Mouse (Mus musculus) right cerebral cortex, adult 18-20 months (tissue): ENCODE measurements around the gene Dlgap4.

ENCODE experiments used
- DNase-seq: peaks from one replicate; pipeline ENCODE4 v3.0.0; 2022; ENCODE audit warnings: mixed read lengths

Dlgap4 gene

DNA sequence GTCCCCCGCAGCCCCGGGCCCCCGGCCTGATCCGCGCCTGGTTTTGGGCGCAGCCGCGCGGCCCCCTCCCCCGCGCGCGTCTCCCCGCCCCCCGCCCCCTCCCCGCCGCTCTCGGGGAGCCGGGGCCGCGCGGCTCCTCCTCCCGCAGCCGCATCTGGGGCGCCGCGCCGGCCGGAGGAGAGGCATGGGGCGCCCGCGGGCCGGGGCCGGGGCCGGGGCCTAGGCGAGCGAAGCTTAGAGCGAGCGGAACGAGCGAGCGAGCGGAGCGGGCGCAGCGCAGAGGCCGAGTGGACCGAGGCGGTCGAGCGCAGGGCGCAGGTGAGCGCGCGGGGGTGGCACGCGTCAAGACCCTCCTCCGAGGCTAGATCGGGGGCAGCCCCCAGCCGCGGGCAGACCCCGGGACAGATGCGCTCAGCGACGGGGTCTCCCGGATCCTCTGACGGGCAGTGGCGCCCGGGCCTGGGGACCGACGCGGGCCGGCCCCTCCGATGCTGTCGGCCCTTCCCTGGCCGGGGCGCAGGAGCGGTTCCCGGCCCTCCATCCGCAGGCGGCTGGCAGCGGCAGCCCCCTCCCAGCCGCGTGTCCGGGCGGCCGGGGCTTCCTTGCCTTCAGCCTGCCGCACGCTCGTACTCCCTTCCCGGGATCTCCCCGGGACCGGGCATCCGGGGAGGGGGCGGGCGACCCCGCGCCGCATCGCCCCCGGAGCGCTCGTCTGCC is at the start of gene Dlgap4:
Gene Dlgap4, plus strand, starts transcription at position 165 of the 717 bp plus-strand sequence.
- DNase-seq, result no peak

DNA sequence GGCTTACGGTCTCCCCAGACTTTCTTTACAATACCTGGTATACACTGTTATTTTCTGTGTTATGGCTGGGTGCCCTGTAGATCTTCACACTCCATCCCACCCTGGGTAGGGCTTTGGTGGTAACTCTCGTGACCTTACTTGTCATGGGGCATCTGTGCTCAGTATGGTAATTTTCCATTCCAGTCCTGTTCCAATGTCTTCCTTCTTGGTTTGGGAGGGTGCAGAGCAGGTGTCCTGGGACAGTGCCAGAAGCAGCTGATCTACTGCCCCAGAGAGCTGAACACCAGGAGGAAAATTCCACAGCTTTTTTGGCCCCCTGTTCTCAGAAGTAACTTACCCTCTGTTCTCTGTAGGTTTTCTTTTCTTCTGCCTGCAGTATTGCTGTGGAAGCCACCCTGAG is 47.0 kb upstream of the Dlgap4 start:
- no peak for DNase-seq

DNA sequence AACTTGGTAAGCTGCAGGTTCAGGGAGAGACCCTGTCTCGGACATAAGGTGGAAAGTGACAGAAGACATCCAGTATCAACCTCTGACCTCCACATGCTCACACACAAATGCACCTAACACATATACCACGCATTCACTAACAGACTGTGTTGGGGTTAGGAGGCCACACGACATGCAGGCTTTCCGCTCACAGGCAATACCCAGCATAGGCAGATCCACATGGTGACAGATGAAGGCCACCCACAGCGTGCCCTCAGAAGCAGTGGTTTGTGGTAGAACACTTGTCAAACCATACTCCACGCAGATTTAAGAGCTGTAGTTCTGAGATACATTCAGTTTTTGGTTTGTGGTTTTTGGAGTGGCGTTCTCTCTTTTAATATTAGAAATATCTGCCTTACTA is 44.9 kb upstream of the Dlgap4 start:
- DNase-seq, result no peak

DNA sequence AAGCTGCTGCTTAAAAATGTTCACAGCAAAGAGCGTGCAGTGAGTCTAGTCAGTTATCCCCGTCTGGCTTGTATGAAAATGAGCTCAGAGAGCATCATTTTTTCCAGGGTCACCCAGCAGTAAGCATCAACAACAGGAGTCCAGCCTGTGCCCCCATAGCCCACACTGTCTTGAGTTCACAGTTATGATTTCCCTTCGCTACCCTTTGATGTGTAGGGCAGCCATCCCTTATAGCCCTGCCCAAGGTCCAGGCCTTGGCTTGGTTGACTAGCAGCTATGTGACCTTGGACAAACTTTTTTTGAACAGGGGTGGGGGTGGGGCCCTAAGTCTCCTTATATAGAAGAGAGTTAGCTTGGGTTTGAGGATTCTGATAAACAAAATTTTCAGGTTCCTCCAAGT is 44.2 kb upstream of the Dlgap4 start:
- no peak for DNase-seq

DNA sequence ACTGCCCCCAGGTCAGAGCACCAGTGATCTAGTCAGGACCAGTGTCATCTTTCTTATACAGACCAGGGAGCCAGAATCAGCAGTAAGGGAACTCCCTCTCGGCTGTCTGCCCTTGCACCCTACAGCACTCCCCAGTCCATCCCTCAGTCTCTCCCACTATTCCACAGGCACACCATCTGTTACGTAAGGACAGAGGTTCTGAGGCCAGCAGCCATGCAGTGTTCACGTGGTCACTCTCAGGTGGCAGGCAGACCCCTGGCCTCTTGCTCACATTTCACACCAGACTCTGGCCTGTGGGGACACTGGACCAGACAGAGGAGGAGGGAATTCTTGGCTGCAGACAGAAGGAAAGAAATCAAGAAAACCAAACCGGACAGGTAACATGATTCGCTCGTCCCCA is 42.0 kb upstream of the Dlgap4 start:
- no peak for DNase-seq

DNA sequence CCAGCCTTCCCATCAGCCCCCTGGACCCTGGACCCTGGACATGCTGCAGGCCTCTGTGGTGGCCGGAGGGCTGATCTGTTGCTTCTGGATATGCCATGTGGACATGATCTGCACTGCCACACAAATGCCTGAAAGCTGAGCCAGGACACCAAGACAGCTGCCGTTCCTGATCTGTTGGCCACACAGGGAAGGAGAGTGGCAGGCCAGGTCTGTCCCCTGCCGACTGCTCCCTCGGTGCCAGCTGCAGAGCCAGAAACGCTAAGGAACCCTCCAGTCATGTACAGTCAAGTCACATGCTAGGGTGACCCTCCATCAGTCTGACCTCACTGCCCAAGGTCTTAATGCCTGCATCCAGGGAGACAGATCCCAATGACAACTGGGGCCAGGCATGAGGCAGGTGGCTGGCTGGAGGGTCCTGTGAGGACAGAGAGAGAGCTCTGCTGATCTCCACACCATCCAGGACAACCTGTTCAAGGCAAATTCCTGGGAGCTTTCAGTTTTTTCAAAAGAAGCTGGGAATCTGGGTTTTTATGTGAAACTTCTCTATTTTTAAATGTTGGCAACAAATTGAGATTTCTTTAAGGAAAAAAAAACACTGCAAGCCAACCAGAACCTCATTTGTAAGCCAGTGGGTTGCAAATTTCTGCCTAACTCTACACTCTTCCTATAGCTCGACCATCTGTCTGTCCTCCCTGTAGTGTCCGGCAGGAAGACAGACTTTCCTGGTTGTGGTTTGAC is 36.5 kb upstream of the Dlgap4 start:
- no peak for DNase-seq

DNA sequence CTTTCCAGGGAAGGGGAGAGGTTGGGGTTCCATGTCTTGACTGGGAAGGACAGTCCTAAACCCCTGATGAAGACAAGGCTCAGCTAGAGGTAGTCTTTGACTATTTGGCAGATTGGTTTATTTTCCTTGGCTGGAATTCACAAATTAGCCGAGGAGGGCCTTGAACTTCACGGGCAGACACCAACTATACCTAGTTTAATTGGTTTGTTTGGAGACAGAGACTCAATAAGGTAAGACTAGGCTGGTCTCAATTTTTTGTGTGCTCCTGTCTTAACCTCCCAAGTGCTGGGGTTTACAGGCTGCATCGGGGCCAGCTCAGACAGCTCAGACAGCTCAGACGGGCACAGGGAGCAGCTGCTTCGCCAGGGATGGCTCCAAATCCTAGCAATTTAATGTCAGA is 33.0 kb upstream of the Dlgap4 start:
- DNase-seq, result no peak

DNA sequence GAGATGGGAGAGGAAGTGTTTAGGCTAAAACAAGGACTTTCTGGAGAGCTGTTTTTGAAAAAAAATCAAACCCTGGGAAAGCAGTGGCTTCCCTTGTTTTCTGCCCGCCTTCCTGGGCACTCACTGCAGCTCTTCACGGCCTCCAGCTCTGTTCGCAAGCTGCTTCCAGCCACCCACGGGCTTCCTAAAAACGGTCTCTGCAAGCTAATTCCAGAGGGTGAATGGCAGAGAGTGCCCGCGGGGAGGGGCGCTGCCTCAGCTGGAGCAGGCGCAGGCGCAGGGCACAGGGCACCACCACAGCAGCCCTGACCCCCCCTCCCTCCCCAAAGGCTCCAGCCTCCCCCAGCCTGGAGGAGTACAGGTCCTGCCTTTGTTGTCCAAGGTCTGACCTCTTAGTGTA is 32.3 kb upstream of the Dlgap4 start:
- peak; percentile 94 for DNase-seq

DNA sequence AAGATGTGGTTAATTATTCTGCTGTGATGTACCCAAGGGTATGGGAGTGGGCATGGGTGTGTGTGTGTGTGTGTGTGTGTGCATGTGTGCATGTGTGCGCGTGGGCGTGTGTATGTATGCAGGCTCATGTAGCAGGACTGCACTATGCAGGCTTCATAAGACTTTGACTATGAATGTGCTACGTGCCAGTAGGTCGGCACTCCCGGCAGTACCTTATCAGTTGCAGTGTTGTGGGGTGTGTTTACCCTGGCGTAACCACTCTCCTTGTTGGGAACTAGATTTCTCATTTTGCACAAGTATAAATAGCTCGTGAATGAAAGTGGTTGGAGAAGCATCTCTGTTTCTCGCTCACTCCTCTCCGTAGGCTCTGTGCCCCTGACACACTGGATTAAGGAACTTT is 30.6 kb upstream of the Dlgap4 start:
- DNase-seq, result no peak

DNA sequence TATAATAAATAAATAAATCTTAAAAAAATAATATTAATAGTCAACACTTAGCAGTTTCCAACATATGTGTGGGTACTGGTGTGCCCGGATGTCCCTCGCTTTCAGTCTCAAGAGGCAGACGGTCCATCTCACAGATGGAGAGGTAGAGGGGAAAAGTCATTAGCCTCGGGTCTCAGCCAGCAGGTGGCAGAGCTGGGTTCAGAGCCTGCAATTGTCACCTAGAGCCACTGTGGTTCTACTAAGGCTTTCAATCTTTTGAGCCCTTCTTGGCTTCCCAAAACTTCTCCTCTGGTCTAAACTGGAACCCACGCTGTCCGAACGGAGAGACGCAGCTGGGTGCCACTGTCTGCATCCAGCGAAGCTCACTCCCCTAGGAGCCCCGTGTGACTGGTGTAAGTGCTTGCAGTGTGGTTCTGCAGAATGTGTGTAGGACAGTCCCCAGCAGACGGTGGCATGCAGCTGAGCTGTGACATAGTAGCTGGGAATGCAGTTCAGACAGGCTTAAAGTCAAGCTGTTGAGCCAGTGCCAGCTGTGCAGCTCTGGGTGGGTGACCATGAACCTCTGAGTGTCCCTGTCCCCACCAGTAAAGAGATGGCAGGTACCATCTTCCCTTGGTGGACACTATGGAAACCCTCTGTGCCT is 29.2 kb upstream of the Dlgap4 start:
- DNase-seq, result no peak

DNA sequence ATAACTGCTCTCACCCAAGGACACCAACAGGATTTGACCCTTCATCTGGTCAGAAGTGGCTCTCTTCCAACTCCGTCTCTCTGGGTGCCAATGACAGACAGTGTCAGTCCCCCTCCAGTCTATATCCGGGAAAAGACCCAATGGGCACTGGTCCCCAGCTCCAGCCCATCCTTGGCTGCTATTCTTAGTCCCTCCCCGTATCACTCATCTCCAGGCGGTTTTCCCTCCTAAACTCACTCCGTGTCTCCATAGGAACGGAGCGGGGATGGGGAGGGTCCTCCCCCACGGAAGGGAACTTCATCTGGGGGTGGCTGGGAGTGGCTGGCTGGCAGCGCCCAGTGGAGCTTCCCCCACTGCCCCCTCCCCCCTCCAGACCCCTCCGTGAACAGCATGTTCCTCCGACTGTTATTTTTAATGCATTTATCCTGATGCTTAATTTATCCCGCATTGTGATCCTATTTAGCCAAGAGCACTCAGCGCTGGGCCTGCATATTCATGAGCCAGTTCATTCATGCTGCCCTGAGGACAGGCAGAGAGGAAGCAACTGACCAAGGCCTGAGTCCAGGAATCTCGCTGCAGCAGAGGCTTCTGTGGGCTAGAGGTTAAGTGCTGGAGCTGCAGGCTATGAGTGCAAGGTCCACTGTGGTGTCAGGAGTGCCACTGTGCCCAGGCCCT is 28.6 kb upstream of the Dlgap4 start:
- peak; percentile 64 for DNase-seq

DNA sequence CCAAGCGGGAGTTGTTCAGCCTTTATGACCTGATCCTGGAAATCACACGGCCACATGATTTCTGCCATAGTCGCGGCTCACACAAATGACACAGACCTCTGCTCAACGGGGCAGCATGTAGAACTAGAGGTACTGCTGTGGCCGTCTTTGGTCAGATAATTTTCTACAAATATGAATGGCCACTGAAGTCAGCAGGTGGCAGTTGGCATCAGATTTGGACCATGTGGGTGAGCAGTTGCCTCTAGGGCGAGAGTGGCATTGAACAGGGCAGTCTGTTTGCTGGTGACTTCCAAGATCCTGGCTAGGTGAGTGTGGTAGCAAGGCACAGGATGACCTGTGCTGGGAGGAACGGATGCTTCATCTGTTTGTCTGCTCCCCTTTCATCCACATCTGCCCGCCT is 24.0 kb upstream of the Dlgap4 start:
- no peak for DNase-seq

DNA sequence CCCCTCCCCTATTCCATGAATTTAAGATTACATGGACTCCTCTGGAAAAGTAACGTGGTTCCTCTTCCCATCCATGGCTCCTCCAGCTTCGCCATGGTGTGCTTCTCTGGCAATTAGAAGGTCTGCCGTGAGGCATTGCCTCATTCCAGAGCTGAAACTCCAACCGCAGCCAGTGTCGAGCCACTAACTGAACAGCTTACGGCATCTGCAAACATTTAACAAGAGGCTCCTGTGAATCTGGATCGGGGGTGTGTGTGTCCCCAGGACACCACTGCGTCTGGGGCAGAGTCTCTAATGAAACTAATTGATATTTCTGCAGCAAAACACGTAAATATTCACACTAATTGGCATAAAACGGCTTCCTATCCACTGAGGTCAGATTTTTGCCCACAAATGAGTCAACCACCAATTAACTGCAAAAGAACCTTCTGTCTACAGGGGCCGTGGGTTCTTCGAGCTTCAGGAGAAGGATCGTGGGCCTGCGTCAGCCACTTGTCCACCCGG is 18.5 kb upstream of the Dlgap4 start:
- no peak for DNase-seq

DNA sequence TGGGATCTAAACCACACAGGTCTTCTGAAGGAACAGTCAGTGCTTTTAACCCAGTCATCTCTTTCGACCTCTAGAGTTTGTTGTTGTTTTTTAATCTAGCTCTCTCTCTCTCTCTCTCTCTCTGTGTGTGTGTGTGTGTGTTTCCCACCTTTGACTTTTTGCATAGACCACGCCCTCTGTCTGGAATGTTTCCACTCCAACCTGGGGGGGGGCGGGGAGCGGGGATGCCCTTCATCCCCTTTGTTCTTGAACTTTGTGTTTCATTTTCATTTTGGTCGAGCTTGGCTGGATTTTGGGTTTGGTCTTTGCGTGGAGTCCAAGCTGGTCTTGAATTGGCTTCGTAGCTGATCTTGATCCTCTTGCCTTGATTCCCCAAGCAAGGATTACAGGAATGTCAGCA is 10.9 kb upstream of the Dlgap4 start:
- no peak for DNase-seq

DNA sequence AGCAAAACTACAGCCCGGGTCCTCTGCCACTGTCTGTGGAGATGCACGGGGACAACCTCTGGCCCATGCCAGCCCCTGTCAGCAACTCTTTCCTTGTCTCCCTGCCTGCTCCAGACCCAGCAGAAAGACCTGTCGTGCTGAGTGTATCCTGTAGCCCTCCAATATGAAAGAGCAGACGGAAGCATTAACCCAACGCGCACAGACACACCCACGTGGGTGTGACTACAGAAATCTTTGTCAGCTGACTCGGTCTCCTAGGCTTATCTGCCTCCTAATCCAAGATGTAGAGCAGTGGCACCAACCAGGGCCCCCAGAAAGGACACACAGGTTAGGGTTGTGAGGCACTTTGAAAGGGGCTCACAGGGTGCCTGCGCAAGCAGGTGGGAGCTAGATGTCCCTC is 9.8 kb upstream of the Dlgap4 start:
- DNase-seq, result no peak

DNA sequence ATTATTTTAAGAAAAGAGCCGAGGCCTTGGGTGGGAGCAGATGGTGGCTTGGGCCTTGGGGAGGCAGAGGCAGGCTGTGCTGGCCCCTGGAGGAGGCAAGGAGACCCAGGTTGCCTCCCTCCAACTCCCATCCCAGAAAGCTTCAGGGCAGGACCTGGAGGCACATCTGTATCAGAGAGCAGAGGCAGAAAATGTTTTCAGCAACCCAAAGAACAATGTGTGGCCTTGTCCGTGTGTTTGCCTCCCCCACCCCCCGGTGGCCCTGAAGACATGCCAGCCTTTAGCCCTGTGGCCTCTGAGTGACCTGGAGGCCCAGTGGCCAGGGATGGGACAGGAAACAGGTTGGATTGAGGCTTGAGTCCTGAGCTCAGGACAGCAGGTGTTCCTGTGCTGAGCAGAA is 8.4 kb upstream of the Dlgap4 start:
- no peak for DNase-seq

DNA sequence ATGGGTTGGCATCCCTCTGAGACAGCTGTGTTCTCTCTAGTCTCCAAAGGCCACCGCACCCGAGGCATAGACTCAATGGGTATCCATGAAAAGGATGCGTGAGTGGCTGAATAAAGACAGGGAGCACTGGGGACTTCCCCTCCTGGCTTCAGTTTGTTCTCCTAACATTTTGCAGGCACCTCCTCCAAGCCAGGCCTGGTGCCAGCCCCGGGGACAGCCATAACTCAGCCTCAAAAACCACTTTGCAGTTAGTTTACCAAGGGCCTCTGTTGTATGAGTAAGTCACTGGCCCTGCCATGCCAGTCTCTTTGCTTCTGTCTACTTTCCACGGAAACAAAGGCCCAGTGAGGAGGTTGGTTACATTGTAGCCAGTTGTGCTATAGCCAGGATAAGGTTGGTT is 7.5 kb upstream of the Dlgap4 start:
- no peak for DNase-seq

DNA sequence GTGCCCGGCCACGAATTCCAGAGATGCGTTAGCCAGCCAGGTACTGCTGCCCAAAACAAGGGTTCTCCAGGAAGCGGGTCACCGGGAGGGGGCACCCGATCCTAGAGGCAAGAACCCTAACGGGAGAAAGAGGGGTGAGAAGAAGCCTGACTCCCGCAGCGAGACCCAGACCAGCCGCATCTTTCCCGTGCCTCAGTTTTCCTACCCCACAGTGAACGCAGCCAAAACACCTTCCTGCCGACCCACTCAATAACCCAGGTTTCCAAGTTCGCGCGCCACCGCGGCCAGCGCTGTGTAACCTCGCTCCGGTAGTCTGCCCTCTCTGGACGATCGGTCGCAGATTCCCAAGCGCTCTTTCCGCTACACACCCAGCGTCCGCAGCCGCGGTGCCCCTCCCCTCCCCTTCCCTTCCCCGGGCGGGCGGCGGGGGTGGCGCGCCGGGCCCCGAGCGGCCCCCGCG is 394 bp upstream of the Dlgap4 start:
- DNase-seq, result peak; percentile 83

DNA sequence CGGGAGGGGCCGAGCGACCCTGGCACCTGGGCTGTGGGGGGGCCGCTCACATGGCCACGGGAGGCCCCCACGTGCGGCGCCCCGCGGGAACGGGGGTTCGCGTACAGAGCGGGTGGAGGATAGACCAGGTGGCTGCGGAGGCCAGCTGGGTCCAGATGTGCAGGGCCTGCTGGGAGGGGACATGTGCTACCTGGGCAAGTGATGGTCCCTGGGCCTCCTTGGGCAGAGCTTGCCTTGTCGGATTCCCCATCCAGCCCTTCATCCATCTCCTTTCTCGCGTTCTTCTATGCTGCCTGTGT is 702 bp downstream of the Dlgap4 start:
- no peak for DNase-seq

DNA sequence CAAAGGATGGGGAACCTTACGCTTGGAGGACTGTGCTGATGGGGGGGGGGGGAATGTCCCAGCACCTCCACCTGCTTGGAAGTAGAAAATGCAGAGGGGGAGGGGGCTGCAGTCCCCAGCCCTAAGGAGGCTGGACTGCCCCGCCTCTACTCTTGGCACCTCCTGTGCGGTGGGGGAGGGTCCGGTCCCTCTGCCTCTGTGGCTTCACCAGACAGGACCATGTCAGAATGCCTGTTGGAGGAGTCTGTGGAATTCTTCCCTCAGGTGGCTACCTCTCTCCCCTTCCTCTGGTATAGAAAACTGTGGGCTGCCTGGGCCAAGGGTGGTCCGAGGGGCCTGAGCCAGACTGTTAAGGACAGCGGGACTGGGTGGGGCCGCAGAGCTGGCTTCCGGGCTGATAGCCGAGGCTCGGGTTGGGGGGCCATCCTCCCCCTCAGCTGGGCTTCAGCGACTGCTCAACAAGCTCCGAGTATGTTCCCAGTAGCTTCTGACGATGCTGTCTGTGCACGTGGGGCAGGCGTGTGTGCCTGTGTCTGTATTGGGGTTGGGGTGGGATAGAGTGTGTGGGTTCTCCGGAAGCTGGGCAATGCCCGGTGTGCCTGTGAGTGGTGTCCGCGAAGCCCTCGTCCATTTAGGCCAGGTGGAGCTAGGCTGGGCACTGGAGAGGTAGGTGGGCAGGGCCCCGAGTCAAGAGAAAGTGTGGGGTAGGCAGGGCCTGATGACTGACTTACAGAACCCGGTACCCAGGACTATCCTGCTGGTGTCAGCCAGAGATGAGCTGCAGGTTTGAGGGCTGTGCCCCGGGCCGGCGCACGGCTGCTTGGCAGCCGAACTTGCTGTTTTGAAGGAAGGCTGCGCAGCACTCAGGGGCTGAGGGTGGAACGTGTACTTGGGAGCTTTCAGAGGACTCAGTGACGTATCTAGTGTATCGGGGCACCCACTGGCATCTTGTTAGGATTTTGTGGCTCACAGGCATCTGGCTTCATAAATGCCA is 1.5 kb downstream of the Dlgap4 start:
- DNase-seq, result peak; percentile 44

DNA sequence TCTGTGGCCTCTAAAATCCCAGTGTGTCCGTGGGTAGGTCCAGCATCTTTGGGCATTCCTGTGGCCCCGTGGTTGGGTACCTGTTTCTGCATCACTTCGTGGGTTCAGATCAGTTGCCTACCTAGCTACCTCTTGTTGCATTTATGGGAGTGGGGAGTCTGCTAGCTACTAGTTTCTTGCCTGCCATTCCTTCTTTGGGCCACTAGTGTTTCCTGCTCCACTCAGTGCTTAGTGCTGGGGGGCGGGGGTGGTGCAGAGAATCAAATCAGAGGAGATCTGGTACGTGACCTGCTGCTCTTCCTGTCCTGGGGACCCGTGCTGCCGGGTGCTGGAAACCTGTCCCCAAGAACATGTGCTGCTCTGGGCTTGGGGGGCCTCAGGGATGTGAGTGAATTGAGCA is 3.0 kb downstream of the Dlgap4 start:
- DNase-seq, result no peak

DNA sequence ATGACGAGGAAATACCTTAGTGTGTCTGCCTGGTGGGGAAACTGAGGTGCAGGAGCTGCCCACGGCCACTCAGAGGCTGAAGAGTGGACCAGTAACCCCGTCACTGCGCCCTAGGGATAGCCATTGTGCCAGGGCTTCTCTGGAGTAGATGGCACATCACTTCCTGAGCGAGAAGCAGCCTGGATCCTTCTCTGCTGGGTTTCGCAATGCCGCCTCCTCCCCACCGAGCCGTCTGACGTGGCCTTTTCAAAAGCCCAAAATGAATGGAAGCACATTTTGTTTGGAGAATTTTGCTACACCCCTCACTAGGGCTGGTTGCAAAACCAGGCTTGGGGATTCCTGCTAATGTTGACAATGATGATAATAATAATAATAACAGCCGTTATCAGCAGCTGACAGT is 4.0 kb downstream of the Dlgap4 start:
- peak; percentile 77 for DNase-seq
